Mouse (Mus musculus): ENCODE measurements around the gene Chid1. TPM values are rescaled to one million over a fixed set of nuclear protein-coding genes. Genes with fewer than 3 reads are reported as not detected.

Gene Chid1
- polyA plus RNA-seq, 1 experiment from 2014 or later, result 20.8 TPM

- Histone ChIP-seq H3K4me2 (replicated peaks; ENCODE audit: low read depth) (peak overlapping the region; percentile 76), H3K4me1 (replicated peaks; ENCODE audit: control insufficient read depth, insufficient read depth) (peaks cover 8% of the 10 kb centered on the region; the same call in 1 of the 2 replicates), H3K36me3 (ENCODE audit: control insufficient read depth, insufficient read depth, low read length) (no peaks in the 10 kb centered on the region), H3K27ac (replicated peaks) (peak overlapping the region; percentile 91), H3K9ac (ENCODE audit: low read length) (peak overlapping the region; percentile 72), H3K4me3 (ENCODE audit: low read depth, low read length) (peak overlapping the region; percentile 59), H3K9me3 (ENCODE audit: control insufficient read depth, low read length) (no peaks in the 10 kb centered on the region), H3K27me3 (ENCODE audit: control insufficient read depth, insufficient read depth, low read length) (no peaks in the 10 kb centered on the region)
- ATAC-seq (ENCODE audit: low FRiP score, low TSS enrichment) (peak; percentile 63), DNase-seq (ENCODE audit: low spot score) (peak; percentile 26)
- TF ChIP-seq CTCF (IDR thresholded peaks at IDR 0.05; ENCODE audit: low read depth) (no peak), EP300 (optimal IDR thresholded peaks at IDR 0.05) (no peak)
- WGBS, result 3% methylated on average over 18 of the region's 18 CpGs
Measured at GRCm38 (mm10) chr7:141538852-141539555, 653 bp downstream of the Chid1 start.

GRCm38 (mm10) chr7:141535570-141535969 lies 4.1 kb downstream of the Chid1 start:
- Histone ChIP-seq H3K27ac (replicated peaks) (no peak overlapping the region), H3K36me3 (ENCODE audit: control insufficient read depth, insufficient read depth, low read length) (peaks cover 4% of the 10 kb centered on the region; the same call in 1 of the 2 replicates), H3K9ac (ENCODE audit: low read length) (no peak overlapping the region), H3K9me3 (ENCODE audit: control insufficient read depth, low read length) (no peaks in the 10 kb centered on the region), H3K4me2 (replicated peaks; ENCODE audit: low read depth) (no peak overlapping the region), H3K4me1 (replicated peaks; ENCODE audit: control insufficient read depth, insufficient read depth) (peaks cover 8% of the 10 kb centered on the region; the same call in 1 of the 2 replicates), H3K27me3 (ENCODE audit: control insufficient read depth, insufficient read depth, low read length) (no peaks in the 10 kb centered on the region), H3K4me3 (ENCODE audit: low read depth, low read length) (no peak overlapping the region)
- ATAC-seq (ENCODE audit: low FRiP score, low TSS enrichment) (no peak; the same call in 1 of the 2 replicates), DNase-seq (ENCODE audit: low spot score) (no peak)
- WGBS, result 67% methylated on average over 1 of the region's 1 CpGs
- TF ChIP-seq EP300 (optimal IDR thresholded peaks at IDR 0.05), result no peak
- no peak for TF ChIP-seq CTCF (IDR thresholded peaks at IDR 0.05; ENCODE audit: low read depth)

- whole genome bisulfite sequencing, result 88% methylated on average over 4 of the region's 4 CpGs
- no peak for TF ChIP-seq CTCF (IDR thresholded peaks at IDR 0.05; ENCODE audit: low read depth)
- TF ChIP-seq EP300 (optimal IDR thresholded peaks at IDR 0.05), result no peak
- Histone ChIP-seq H3K4me3 (ENCODE audit: low read depth, low read length) (no peak overlapping the region), H3K9ac (ENCODE audit: low read length) (no peak overlapping the region), H3K4me1 (replicated peaks; ENCODE audit: control insufficient read depth, insufficient read depth) (no peaks in the 10 kb centered on the region), H3K27ac (replicated peaks) (no peak overlapping the region), H3K4me2 (replicated peaks; ENCODE audit: low read depth) (no peak overlapping the region), H3K36me3 (ENCODE audit: control insufficient read depth, insufficient read depth, low read length) (peaks cover 11% of the 10 kb centered on the region; the same call in 1 of the 2 replicates), H3K27me3 (ENCODE audit: control insufficient read depth, insufficient read depth, low read length) (no peaks in the 10 kb centered on the region), H3K9me3 (ENCODE audit: control insufficient read depth, low read length) (no peaks in the 10 kb centered on the region)
- ATAC-seq (ENCODE audit: low FRiP score, low TSS enrichment) (peak; percentile 12; the same call in 1 of the 2 replicates), DNase-seq (ENCODE audit: low spot score) (no peak)
Measured at GRCm38 (mm10) chr7:141525580-141525925, 14.1 kb downstream of the Chid1 start.

GRCm38 (mm10) chr7:141524760-141525579 lies 14.7 kb downstream of the Chid1 start:
- peaks cover 9% of the 10 kb centered on the region; the same call in 1 of the 2 replicates for H3K36me3 ChIP-seq (ENCODE audit: control insufficient read depth, insufficient read depth, low read length)
- TF ChIP-seq EP300 (optimal IDR thresholded peaks at IDR 0.05) (no peak), CTCF (IDR thresholded peaks at IDR 0.05; ENCODE audit: low read depth) (peak; percentile 96)
- no peaks in the 10 kb centered on the region for H3K9me3 ChIP-seq (ENCODE audit: control insufficient read depth, low read length)
- 48% methylated on average over 6 of the region's 6 CpGs for WGBS
- no peaks in the 10 kb centered on the region for H3K27me3 ChIP-seq (ENCODE audit: control insufficient read depth, insufficient read depth, low read length)
- peak; percentile 71 for ATAC-seq (ENCODE audit: low FRiP score, low TSS enrichment)
- no peak overlapping the region for H3K27ac ChIP-seq (replicated peaks)
- no peaks in the 10 kb centered on the region for H3K4me1 ChIP-seq (replicated peaks; ENCODE audit: control insufficient read depth, insufficient read depth)
- no peak overlapping the region for H3K4me2 ChIP-seq (replicated peaks; ENCODE audit: low read depth)
- H3K4me3 ChIP-seq (ENCODE audit: low read depth, low read length), result no peak overlapping the region
- no peak overlapping the region for H3K9ac ChIP-seq (ENCODE audit: low read length)
- DNase-seq (ENCODE audit: low spot score), result peak; percentile 80

GRCm38 (mm10) chr7:141524271-141524670 lies 15.4 kb downstream of the Chid1 start:
- H3K4me2 ChIP-seq (replicated peaks; ENCODE audit: low read depth), result no peak overlapping the region
- no peaks in the 10 kb centered on the region for H3K9me3 ChIP-seq (ENCODE audit: control insufficient read depth, low read length)
- H3K36me3 ChIP-seq (ENCODE audit: control insufficient read depth, insufficient read depth, low read length), result peaks cover 5% of the 10 kb centered on the region; the same call in 1 of the 2 replicates
- WGBS, result 66% methylated on average over 4 of the region's 4 CpGs
- H3K27ac ChIP-seq (replicated peaks), result no peak overlapping the region
- TF ChIP-seq EP300 (optimal IDR thresholded peaks at IDR 0.05) (no peak), CTCF (IDR thresholded peaks at IDR 0.05; ENCODE audit: low read depth) (no peak)
- H3K27me3 ChIP-seq (ENCODE audit: control insufficient read depth, insufficient read depth, low read length), result no peaks in the 10 kb centered on the region
- ATAC-seq (ENCODE audit: low FRiP score, low TSS enrichment) (no peak), DNase-seq (ENCODE audit: low spot score) (no peak)
- H3K9ac ChIP-seq (ENCODE audit: low read length), result no peak overlapping the region
- no peak overlapping the region for H3K4me3 ChIP-seq (ENCODE audit: low read depth, low read length)
- no peaks in the 10 kb centered on the region for H3K4me1 ChIP-seq (replicated peaks; ENCODE audit: control insufficient read depth, insufficient read depth)

Measured in stomach, postnatal 0 days (tissue).